Mouse (Mus musculus) midbrain, embryonic 10.5 days (tissue): ENCODE measurements around the gene Ccnb1ip1. TPM values are rescaled to one million over a fixed set of nuclear protein-coding genes. Genes with fewer than 3 reads are reported as not detected.
"Not testable (repeated sequence)": the region's sequence is repeated elsewhere in the genome, so short reads cannot be mapped to it uniquely, and the experiment has no call there.

ENCODE experiments used
- DNase-seq: peaks from one replicate; pipeline ENCODE4 v3.0.0-alpha.2; 2017; ENCODE audit warnings: low spot score
- H3K27ac ChIP-seq: fragments of 300-500 bp; sonication (generic); replicated peaks from 2 replicates; pipeline ENCODE4 v1.5.1; 2016; ENCODE audit warnings: mild to moderate bottlenecking
- H3K27me3 ChIP-seq: fragments of 300-500 bp; sonication (generic); 2 replicates; pipeline ENCODE4 v1.6.1; 2016; ENCODE audit warnings: low read depth, mild to moderate bottlenecking; ENCODE audit not compliant: poor library complexity, severe bottlenecking
- H3K36me3 ChIP-seq: fragments of 300-500 bp; sonication (generic); 2 replicates; pipeline ENCODE4 v1.6.1; 2016; ENCODE audit warnings: mild to moderate bottlenecking, moderate library complexity
- H3K4me1 ChIP-seq: fragments of 300-500 bp; sonication (generic); 2 replicates; pipeline ENCODE4 v1.6.1; 2016
- H3K4me3 ChIP-seq: fragments of 300-500 bp; sonication (generic); 2 replicates; pipeline ENCODE4 v1.5.1; 2016; ENCODE audit warnings: mild to moderate bottlenecking, moderate library complexity
- H3K9me3 ChIP-seq: fragments of 300-500 bp; sonication (generic); replicated peaks from 2 replicates; pipeline ENCODE4 v1.6.1; 2016; ENCODE audit warnings: mild to moderate bottlenecking
- WGBS: fragments of 180-500 bp; shearing (Covaris S2); methylation state at CpG from one replicate; pipeline ENCODE4 v1.1.7; 2016; 5-methylcytosine and 5-hydroxymethylcytosine counted together
- polyA plus RNA-seq: library from polyadenylated mRNA; unstranded; fragments of >200 nt; fragmentation: Nextera tagmentation; extraction: Ambion mirVana; gene quantifications from 2 replicates; pipeline ENCODE4 v1.2.1, GENCODE M21; 2016

Gene Ccnb1ip1
- not detected in 2 replicates for polyA plus RNA-seq

- Histone ChIP-seq H3K27ac (peak within 1 kb of the TSS; percentile 89), H3K9me3 (no peaks in the 10 kb centered on the region), H3K27me3 (no peaks in the 10 kb centered on the region), H3K36me3 (peaks cover 28% of the 10 kb centered on the region), H3K4me3 (peak within 1 kb of the TSS; percentile 64), H3K4me1 (peaks cover 14% of the 10 kb centered on the region)
- peak; percentile 95 for DNase-seq
- under 1% methylated on average over 42 of the region's 42 CpGs for WGBS
Measured at GRCm38 (mm10) chr14:50807487-50808072, at the start of gene Ccnb1ip1, which contains the start of gene Parp2. Gene Ccnb1ip1, minus strand, starts transcription at chr14:50807732. Gene Parp2, plus strand, starts transcription at chr14:50807841.

GRCm38 (mm10) chr14:50855788-50856187 is 48.3 kb upstream of the Ccnb1ip1 start:
- Histone ChIP-seq H3K27ac (no peak overlapping the region), H3K4me3 (no peak overlapping the region), H3K36me3 (peaks cover 20% of the 10 kb centered on the region), H3K27me3 (no peaks in the 10 kb centered on the region), H3K9me3 (peaks cover 4% of the 10 kb centered on the region; the same call in 1 of the 2 replicates), H3K4me1 (no peaks in the 10 kb centered on the region)
- WGBS = 90% methylated on average over 5 of the region's 5 CpGs
- no peak for DNase-seq

- Histone ChIP-seq H3K27me3 (no peaks in the 10 kb centered on the region), H3K4me3 (no peak overlapping the region), H3K27ac (no peak overlapping the region), H3K9me3 (no peaks in the 10 kb centered on the region), H3K4me1 (no peaks in the 10 kb centered on the region), H3K36me3 (no peaks in the 10 kb centered on the region)
- DNase-seq = peak; percentile 17
- WGBS = 62% methylated on average over 6 of the region's 6 CpGs
Measured at GRCm38 (mm10) chr14:50837236-50837635, 29.7 kb upstream of the Ccnb1ip1 start.

GRCm38 (mm10) chr14:50834435-50834834 is 26.9 kb upstream of the Ccnb1ip1 start:
- Histone ChIP-seq H3K4me3 (no peak overlapping the region), H3K36me3 (no peaks in the 10 kb centered on the region), H3K27ac (no peak overlapping the region), H3K9me3 (no peaks in the 10 kb centered on the region), H3K4me1 (no peaks in the 10 kb centered on the region), H3K27me3 (no peaks in the 10 kb centered on the region)
- no peak for DNase-seq
- WGBS = 67% methylated on average over 2 of the region's 2 CpGs

GRCm38 (mm10) chr14:50833964-50834363 is 26.4 kb upstream of the Ccnb1ip1 start:
- WGBS = 86% methylated on average over 10 of the region's 10 CpGs
- no peak overlapping the region for H3K4me3 ChIP-seq
- H3K9me3 ChIP-seq = no peaks in the 10 kb centered on the region
- no peak overlapping the region for H3K27ac ChIP-seq
- H3K27me3 ChIP-seq = no peaks in the 10 kb centered on the region
- no peaks in the 10 kb centered on the region for H3K4me1 ChIP-seq
- no peak for DNase-seq
- no peaks in the 10 kb centered on the region for H3K36me3 ChIP-seq

GRCm38 (mm10) chr14:50829878-50830277 is 22.3 kb upstream of the Ccnb1ip1 start:
- H3K4me3 ChIP-seq = no peak overlapping the region
- H3K9me3 ChIP-seq = no peaks in the 10 kb centered on the region
- DNase-seq = no peak
- H3K36me3 ChIP-seq = no peaks in the 10 kb centered on the region
- no peak overlapping the region for H3K27ac ChIP-seq
- H3K27me3 ChIP-seq = no peaks in the 10 kb centered on the region
- 87% methylated on average over 3 of the region's 3 CpGs for WGBS
- no peaks in the 10 kb centered on the region for H3K4me1 ChIP-seq

- Histone ChIP-seq H3K27ac (no peak overlapping the region), H3K4me3 (no peak overlapping the region), H3K4me1 (no peaks in the 10 kb centered on the region), H3K9me3 (no peaks in the 10 kb centered on the region), H3K36me3 (peaks cover 31% of the 10 kb centered on the region), H3K27me3 (no peaks in the 10 kb centered on the region)
- DNase-seq = no peak
- 89% methylated on average over 4 of the region's 4 CpGs for WGBS
Measured at GRCm38 (mm10) chr14:50826579-50826978, 19.0 kb upstream of the Ccnb1ip1 start.

- Histone ChIP-seq H3K27ac (no peak overlapping the region), H3K4me3 (no peak overlapping the region), H3K36me3 (peaks cover 54% of the 10 kb centered on the region), H3K27me3 (no peaks in the 10 kb centered on the region), H3K9me3 (no peaks in the 10 kb centered on the region), H3K4me1 (no peaks in the 10 kb centered on the region)
- no peak for DNase-seq
- WGBS = 93% methylated on average over 9 of the region's 9 CpGs
Measured at GRCm38 (mm10) chr14:50824219-50824618, 16.7 kb upstream of the Ccnb1ip1 start.

- no peaks in the 10 kb centered on the region for H3K27me3 ChIP-seq
- peaks cover 64% of the 10 kb centered on the region for H3K36me3 ChIP-seq
- no peak overlapping the region for H3K4me3 ChIP-seq
- 85% methylated on average over 2 of the region's 2 CpGs for WGBS
- H3K4me1 ChIP-seq = no peaks in the 10 kb centered on the region
- DNase-seq = no peak
- no peaks in the 10 kb centered on the region for H3K9me3 ChIP-seq
- H3K27ac ChIP-seq = no peak overlapping the region
Measured at GRCm38 (mm10) chr14:50823240-50823639, 15.7 kb upstream of the Ccnb1ip1 start.

GRCm38 (mm10) chr14:50813060-50813459 is 5.5 kb upstream of the Ccnb1ip1 start:
- H3K9me3 ChIP-seq = no peaks in the 10 kb centered on the region
- 82% methylated on average over 2 of the region's 2 CpGs for WGBS
- peaks cover 6% of the 10 kb centered on the region; the same call in 1 of the 2 replicates for H3K4me1 ChIP-seq
- H3K36me3 ChIP-seq = peaks cover 79% of the 10 kb centered on the region
- H3K27me3 ChIP-seq = no peaks in the 10 kb centered on the region
- H3K27ac ChIP-seq = no peak overlapping the region
- H3K4me3 ChIP-seq = no peak overlapping the region
- DNase-seq = no peak

- peaks cover 14% of the 10 kb centered on the region for H3K4me1 ChIP-seq
- not testable (repeated sequence) for DNase-seq, H3K27me3 ChIP-seq, H3K27ac ChIP-seq, H3K9me3 ChIP-seq
- H3K36me3 ChIP-seq = peaks cover 17% of the 10 kb centered on the region
- 93% methylated on average over 5 of the region's 5 CpGs for WGBS
- H3K4me3 ChIP-seq = peak overlapping the region; percentile 64; the same call in 1 of the 2 replicates
Measured at GRCm38 (mm10) chr14:50806469-50806868, 1.1 kb downstream of the Ccnb1ip1 start.

- H3K4me3 ChIP-seq = no peak overlapping the region
- no peaks in the 10 kb centered on the region for H3K9me3 ChIP-seq
- H3K27ac ChIP-seq = no peak overlapping the region
- peaks cover 16% of the 10 kb centered on the region for H3K4me1 ChIP-seq
- H3K27me3 ChIP-seq = no peaks in the 10 kb centered on the region
- no peaks in the 10 kb centered on the region for H3K36me3 ChIP-seq
- DNase-seq = no peak
- WGBS = 77% methylated on average over 13 of the region's 13 CpGs
Measured at GRCm38 (mm10) chr14:50804683-50805082, 2.8 kb downstream of the Ccnb1ip1 start.

GRCm38 (mm10) chr14:50802843-50803562 is 4.5 kb downstream of the Ccnb1ip1 start:
- Histone ChIP-seq H3K27me3 (no peaks in the 10 kb centered on the region), H3K4me3 (no peak overlapping the region), H3K36me3 (no peaks in the 10 kb centered on the region), H3K9me3 (no peaks in the 10 kb centered on the region), H3K27ac (no peak overlapping the region), H3K4me1 (peaks cover 10% of the 10 kb centered on the region)
- no peak for DNase-seq
- WGBS = 61% methylated on average over 4 of the region's 4 CpGs
